Mouse (Mus musculus): ENCODE results near the gene Fam20a.
"Not testable (repeated sequence)": the region's sequence is repeated elsewhere in the genome, so short reads cannot be mapped to it uniquely, and the experiment has no call there.

Gene Fam20a

GRCm38 (mm10) chr11:109680934-109681333 lies 41.1 kb downstream of the Fam20a start:
- no peak for DNase-seq (ENCODE audit: low read depth)

GRCm38 (mm10) chr11:109678291-109678690 lies 43.8 kb downstream of the Fam20a start:
- peak; percentile 42 for DNase-seq (ENCODE audit: low read depth)

GRCm38 (mm10) chr11:109676621-109677373 lies 45.3 kb downstream of the Fam20a start:
- no peak for DNase-seq (ENCODE audit: low read depth)

GRCm38 (mm10) chr11:109675771-109676170 lies 46.3 kb downstream of the Fam20a start:
- no peak for DNase-seq (ENCODE audit: low read depth)

- no peak for DNase-seq (ENCODE audit: low read depth)
Observed at GRCm38 (mm10) chr11:109675208-109675607, 46.9 kb downstream of the Fam20a start.

GRCm38 (mm10) chr11:109674542-109674941 lies 47.5 kb downstream of the Fam20a start:
- DNase-seq (ENCODE audit: low read depth): no peak

- peak; percentile 90 for DNase-seq (ENCODE audit: low read depth)
Observed at GRCm38 (mm10) chr11:109673741-109674140, 48.3 kb downstream of the Fam20a start.

GRCm38 (mm10) chr11:109672881-109673739 lies 49.0 kb downstream of the Fam20a start:
- peak; percentile 42 for DNase-seq (ENCODE audit: low read depth)

- peak; percentile 78 for DNase-seq (ENCODE audit: low read depth)
Observed at GRCm38 (mm10) chr11:109672396-109672795, 49.7 kb downstream of the Fam20a start.

- no peak for DNase-seq (ENCODE audit: low read depth)
Observed at GRCm38 (mm10) chr11:109672021-109672324, 50.1 kb downstream of the Fam20a start.

- peak; percentile 92 for DNase-seq (ENCODE audit: low read depth)
Observed at GRCm38 (mm10) chr11:109671136-109672020, 50.7 kb downstream of the Fam20a start.

GRCm38 (mm10) chr11:109670026-109670916 lies 51.8 kb downstream of the Fam20a start:
- peak; percentile 89 for DNase-seq (ENCODE audit: low read depth)

- no peak for DNase-seq (ENCODE audit: low read depth)
Observed at GRCm38 (mm10) chr11:109669149-109669708, 52.9 kb downstream of the Fam20a start.

- peak; percentile 38 for DNase-seq (ENCODE audit: low read depth)
Observed at GRCm38 (mm10) chr11:109668115-109668725, 53.9 kb downstream of the Fam20a start.

GRCm38 (mm10) chr11:109667371-109667770 lies 54.7 kb downstream of the Fam20a start:
- no peak for DNase-seq (ENCODE audit: low read depth)

GRCm38 (mm10) chr11:109666411-109666810 lies 55.7 kb downstream of the Fam20a start:
- DNase-seq (ENCODE audit: low read depth): no peak

GRCm38 (mm10) chr11:109665424-109665823 lies 56.7 kb downstream of the Fam20a start:
- DNase-seq (ENCODE audit: low read depth): no peak

- no peak for DNase-seq (ENCODE audit: low read depth)
Observed at GRCm38 (mm10) chr11:109664293-109664692, 57.8 kb downstream of the Fam20a start.

- DNase-seq (ENCODE audit: low read depth): not testable (repeated sequence)
Observed at GRCm38 (mm10) chr11:109660526-109660925, 61.6 kb downstream of the Fam20a start.

- no peak for DNase-seq (ENCODE audit: low read depth)
Observed at GRCm38 (mm10) chr11:109656232-109656631, 65.8 kb downstream of the Fam20a start.

Measured in induced T-regulatory cell, adult 2 months (primary cell).